Mouse (Mus musculus) olfactory bulb, adult 2 months (tissue): Measurements from ENCODE around the gene Kdelc2.

ENCODE experiments used
- CTCF ChIP-seq: fragments of 200-500 bp; IDR thresholded peaks from 2 replicates; pipeline ENCODE4 v1.5.1; 2012; ENCODE audit warnings: low read depth, mild to moderate bottlenecking, low read length, moderate library complexity; ENCODE audit not compliant: insufficient read depth
- POLR2A ChIP-seq: fragments of 200-500 bp; IDR thresholded peaks from 2 replicates; pipeline ENCODE4 v1.6.1; 2012; ENCODE audit warnings: mild to moderate bottlenecking, low read depth, low read length, moderate library complexity; ENCODE audit not compliant: insufficient read depth

DNA sequence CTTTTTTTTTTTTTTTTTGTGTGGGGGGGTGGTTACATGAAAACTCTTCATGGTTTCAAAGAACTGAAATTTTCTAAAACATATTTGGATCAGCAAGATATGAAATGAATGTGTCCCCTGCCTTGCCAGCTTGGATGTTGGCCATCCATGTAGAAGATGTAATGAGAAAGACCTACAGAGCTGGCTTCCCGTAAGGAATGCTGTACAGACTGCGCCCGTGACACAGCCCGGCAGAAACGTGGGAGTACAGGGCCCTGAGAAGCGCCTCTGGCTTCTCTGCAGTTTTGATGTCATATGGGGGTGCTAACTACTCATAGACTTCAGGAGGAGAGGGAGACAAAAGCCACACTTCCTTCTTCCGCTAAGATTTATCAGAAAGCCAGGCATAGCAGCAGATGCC lies 44.2 kb upstream of the Kdelc2 start:
- TF ChIP-seq POLR2A (no peak), CTCF (no peak)
